Mouse (Mus musculus) thymus, adult 2 months (tissue): ENCODE measurements around the gene 3110082I17Rik.

Experiments
- CTCF ChIP-seq: fragments of 200-500 bp; IDR thresholded peaks from 2 replicates; pipeline ENCODE4 v1.5.1; 2012; ENCODE audit warnings: mild to moderate bottlenecking, control low read depth, low read length, moderate library complexity, borderline replicate concordance; ENCODE audit not compliant: control insufficient read depth, poor library complexity, insufficient read depth; ENCODE audit errors: extremely low read depth
- POLR2A ChIP-seq: fragments of 200-500 bp; IDR thresholded peaks from 2 replicates; pipeline ENCODE4 v1.6.1; 2012; ENCODE audit warnings: mild to moderate bottlenecking, low read length, control low read depth, moderate library complexity; ENCODE audit not compliant: control insufficient read depth, poor library complexity, insufficient read depth; ENCODE audit errors: extremely low read depth

DNA sequence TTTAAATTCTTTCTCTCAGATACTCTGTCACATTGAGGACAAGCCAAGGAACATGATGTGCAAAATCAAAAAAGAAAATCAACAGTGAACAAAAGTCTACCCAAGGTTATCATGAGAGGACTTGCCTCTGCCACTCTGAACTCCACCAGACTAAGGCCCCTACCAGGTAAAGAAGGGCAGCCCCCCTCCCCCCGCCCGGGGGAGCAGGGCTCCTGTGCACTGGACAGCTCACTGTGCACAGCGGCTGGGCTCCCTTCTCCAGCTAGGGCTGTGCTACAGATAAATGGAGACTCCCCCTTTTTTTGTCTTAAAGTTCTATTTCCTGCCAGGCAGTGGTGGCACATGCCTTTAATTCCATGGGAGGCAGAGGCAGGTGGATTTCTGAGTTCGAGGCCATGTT lies 22.6 kb downstream of the 3110082I17Rik start:
- TF ChIP-seq CTCF = no peak
- TF ChIP-seq POLR2A = no peak
